Mouse (Mus musculus) liver, adult 2 months (tissue): ENCODE measurements around the gene Add1. TPM values are rescaled to one million over a fixed set of nuclear protein-coding genes. Genes with fewer than 3 reads are reported as not detected.
"Not testable (repeated sequence)": the region's sequence is repeated elsewhere in the genome, so short reads cannot be mapped to it uniquely, and the experiment has no call there.

Source experiments
- DNase-seq: peaks from one replicate; pipeline ENCODE4 v3.0.0-alpha.2; 2011; ENCODE audit warnings: low read depth, low spot score; ENCODE audit errors: extremely low read depth
- H3K27ac ChIP-seq: fragments of 200-500 bp; replicated peaks from 2 replicates; pipeline ENCODE4 v1.5.1; 2012; ENCODE audit warnings: low read depth, mild to moderate bottlenecking, control low read depth, inconsistent platforms, low read length; ENCODE audit not compliant: insufficient read depth
- H3K27me3 ChIP-seq: fragments of 200-500 bp; 2 replicates; pipeline ENCODE4 v1.6.1; 2012; ENCODE audit warnings: mild to moderate bottlenecking, moderate library complexity, low read length, inconsistent platforms; ENCODE audit not compliant: control insufficient read depth, insufficient read depth
- H3K36me3 ChIP-seq: fragments of 200-500 bp; 2 replicates; pipeline ENCODE4 v1.6.1; 2012; ENCODE audit warnings: low read length, inconsistent platforms; ENCODE audit not compliant: control insufficient read depth, insufficient read depth
- H3K4me1 ChIP-seq: fragments of 200-500 bp; 2 replicates; pipeline ENCODE4 v1.6.1; 2011; ENCODE audit warnings: low read length; ENCODE audit not compliant: control insufficient read depth, insufficient read depth
- H3K4me3 ChIP-seq: fragments of 200-500 bp; 2 replicates; pipeline ENCODE4 v1.5.1; 2011; ENCODE audit warnings: low read depth, mild to moderate bottlenecking, control low read depth, low read length, moderate library complexity; ENCODE audit not compliant: insufficient read depth
- H3K79me2 ChIP-seq: fragments of 200-500 bp; 2 replicates; pipeline ENCODE4 v1.6.1; 2012; ENCODE audit warnings: inconsistent platforms, mild to moderate bottlenecking, low read length, moderate library complexity; ENCODE audit not compliant: control insufficient read depth, insufficient read depth
- H3K9ac ChIP-seq: fragments of 200-500 bp; 2 replicates; pipeline ENCODE4 v1.6.1; 2012; ENCODE audit warnings: low read depth, mild to moderate bottlenecking, control low read depth, inconsistent platforms, low read length
- CTCF ChIP-seq: fragments of 200-500 bp; IDR thresholded peaks from 2 replicates; pipeline ENCODE4 v1.5.1; 2011; ENCODE audit warnings: low read depth, low read length, control low read depth
- POLR2A ChIP-seq: fragments of 200-500 bp; IDR thresholded peaks from 2 replicates; pipeline ENCODE4 v1.6.1; 2011; ENCODE audit warnings: low read length, control low read depth; ENCODE audit not compliant: insufficient read depth; ENCODE audit errors: extremely low read depth
- WGBS: fragments of 180-500 bp; shearing (Covaris S2); methylation state at CpG from one replicate; pipeline ENCODE4 v1.1.7; 2018; 5-methylcytosine and 5-hydroxymethylcytosine counted together
- polyA plus RNA-seq: library from polyadenylated mRNA; depleted of rRNA; stranded (reverse); fragments of >200 nt; gene quantifications from 2 replicates; pipeline ENCODE4 v1.2.3, GENCODE M21; 2012
- total RNA-seq: library from RNA; depleted of rRNA; stranded (reverse); fragments of >200 nt; gene quantifications from 2 replicates; pipeline ENCODE4 v1.2.3, GENCODE M21; 2014

Gene Add1
- total and polyA plus RNA-seq, 2 experiments, result 30.6 to 39.3 TPM

DNA sequence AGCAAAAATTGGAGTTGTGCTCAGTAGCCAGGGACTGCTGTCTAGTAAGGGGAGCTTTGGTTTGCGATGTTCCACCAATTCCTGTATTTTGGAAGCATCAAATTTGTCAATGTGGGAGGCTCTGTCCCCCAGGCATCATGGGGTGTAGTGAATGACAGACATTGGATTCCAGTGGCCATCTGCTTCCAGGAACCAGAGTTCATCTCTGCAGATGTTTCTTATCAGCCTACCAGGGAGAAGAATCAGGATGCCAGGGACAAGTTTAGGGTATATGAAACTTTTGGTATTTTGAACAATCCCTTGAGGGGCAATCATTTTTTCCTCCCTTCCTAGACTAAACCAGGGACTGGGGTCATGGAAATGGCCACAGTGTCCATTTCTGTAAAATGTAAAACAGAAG, 9.6 kb upstream of the Add1 start:
- Histone ChIP-seq H3K4me3 (no peak overlapping the region), H3K27me3 (no peaks in the 10 kb centered on the region), H3K9ac (no peak overlapping the region), H3K79me2 (no peaks in the 10 kb centered on the region), H3K36me3 (peaks cover 21% of the 10 kb centered on the region), H3K27ac (no peak overlapping the region), H3K4me1 (no peaks in the 10 kb centered on the region)
- WGBS, result 98% methylated on average over 1 of the region's 1 CpGs
- TF ChIP-seq POLR2A, result no peak
- no peak for TF ChIP-seq CTCF
- no peak for DNase-seq

DNA sequence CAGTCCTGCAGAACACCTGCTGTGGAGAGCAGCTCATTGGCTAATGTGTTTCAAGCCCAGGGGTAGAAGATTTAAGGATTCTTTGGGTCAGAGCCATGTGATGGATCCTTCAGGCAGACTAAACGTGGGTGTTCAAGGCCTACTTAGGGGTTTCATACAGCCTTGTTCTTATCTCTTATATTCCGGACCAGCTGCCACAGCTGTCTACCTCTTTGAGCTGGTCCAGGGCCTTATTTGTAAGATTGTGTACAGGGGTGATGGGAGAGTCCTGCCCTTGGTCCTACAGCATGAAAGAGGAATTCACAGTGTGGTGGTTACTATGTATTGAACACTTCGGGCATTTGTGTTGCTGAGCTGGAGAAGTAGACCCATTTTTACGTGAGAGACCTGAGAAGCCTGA, 9.2 kb upstream of the Add1 start:
- Histone ChIP-seq H3K9ac (no peak overlapping the region), H3K4me1 (no peaks in the 10 kb centered on the region), H3K27me3 (no peaks in the 10 kb centered on the region), H3K79me2 (no peaks in the 10 kb centered on the region), H3K27ac (no peak overlapping the region), H3K36me3 (peaks cover 19% of the 10 kb centered on the region), H3K4me3 (no peak overlapping the region)
- TF ChIP-seq POLR2A (no peak), CTCF (no peak)
- no peak for DNase-seq
- 82% methylated on average over 4 of the region's 4 CpGs for WGBS

DNA sequence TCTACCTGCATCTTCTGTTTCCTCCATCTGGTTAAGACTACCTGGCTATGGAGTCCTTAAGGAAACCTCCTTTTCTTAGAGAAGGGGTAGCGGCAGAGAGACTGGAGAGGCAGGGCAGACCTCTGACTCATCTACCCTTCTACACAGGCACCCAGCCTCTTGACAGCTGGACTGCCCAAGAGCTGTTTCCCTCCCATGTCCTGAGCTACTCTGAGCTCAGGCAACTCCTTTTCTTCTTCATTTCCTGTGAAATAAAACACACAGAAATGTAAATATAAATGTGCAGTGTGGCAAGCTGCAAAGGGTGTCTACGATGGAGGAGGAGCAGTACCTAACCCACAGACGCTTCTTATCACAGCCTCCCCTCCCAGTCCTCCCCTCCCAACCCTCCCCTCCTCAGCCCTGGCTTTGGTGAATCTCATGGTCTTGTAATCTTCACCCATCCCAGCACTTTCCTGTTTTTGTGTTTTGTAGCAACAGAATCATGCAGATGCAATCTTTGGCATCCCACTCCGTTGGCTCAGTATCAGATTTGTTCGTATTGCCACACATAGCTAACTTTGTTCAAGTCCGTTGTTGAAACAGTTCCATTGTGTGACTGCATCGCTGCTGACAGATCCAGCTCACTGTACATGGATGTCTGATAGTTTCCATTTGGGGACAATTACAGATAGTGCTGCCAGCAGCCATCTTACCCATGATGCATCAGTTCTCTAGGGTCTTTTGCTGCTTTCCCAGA, 7.8 kb upstream of the Add1 start:
- Histone ChIP-seq H3K79me2 (no peaks in the 10 kb centered on the region), H3K36me3 (peaks cover 9% of the 10 kb centered on the region), H3K4me1 (no peaks in the 10 kb centered on the region), H3K4me3 (no peak overlapping the region), H3K27me3 (no peaks in the 10 kb centered on the region), H3K27ac (no peak overlapping the region), H3K9ac (no peak overlapping the region)
- WGBS, result 28% methylated on average over 7 of the region's 7 CpGs
- DNase-seq, result peak; percentile 70
- TF ChIP-seq POLR2A, result no peak
- TF ChIP-seq CTCF, result no peak

DNA sequence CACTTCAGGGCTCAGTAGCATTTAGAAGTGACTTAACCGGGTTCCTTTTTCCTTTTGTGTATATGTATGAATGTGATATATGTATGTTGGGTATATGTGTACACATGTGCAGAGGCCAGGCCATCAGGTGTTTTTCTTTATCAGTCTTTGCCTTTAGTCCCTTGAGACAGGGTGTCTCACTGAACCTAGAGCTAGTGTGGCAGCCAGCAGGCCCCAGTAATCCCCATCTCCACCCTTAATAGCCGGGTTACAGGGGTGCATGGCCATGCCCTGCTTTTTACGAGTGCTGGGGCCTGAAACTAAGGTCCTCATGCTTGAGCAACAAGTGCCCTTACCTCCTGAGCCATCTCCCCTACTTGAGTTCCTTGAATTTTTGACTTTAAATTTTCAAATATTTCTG, 1.9 kb upstream of the Add1 start:
- peaks cover 5% of the 10 kb centered on the region; the same call in 1 of the 2 replicates for H3K79me2 ChIP-seq
- H3K36me3 ChIP-seq, result no peaks in the 10 kb centered on the region
- no peak for DNase-seq
- no peak overlapping the region for H3K4me3 ChIP-seq
- TF ChIP-seq CTCF (no peak), POLR2A (no peak)
- WGBS, result 93% methylated on average over 3 of the region's 3 CpGs
- H3K27ac ChIP-seq, result no peak overlapping the region
- H3K27me3 ChIP-seq, result no peaks in the 10 kb centered on the region
- peaks cover 8% of the 10 kb centered on the region for H3K4me1 ChIP-seq
- H3K9ac ChIP-seq, result no peak overlapping the region

DNA sequence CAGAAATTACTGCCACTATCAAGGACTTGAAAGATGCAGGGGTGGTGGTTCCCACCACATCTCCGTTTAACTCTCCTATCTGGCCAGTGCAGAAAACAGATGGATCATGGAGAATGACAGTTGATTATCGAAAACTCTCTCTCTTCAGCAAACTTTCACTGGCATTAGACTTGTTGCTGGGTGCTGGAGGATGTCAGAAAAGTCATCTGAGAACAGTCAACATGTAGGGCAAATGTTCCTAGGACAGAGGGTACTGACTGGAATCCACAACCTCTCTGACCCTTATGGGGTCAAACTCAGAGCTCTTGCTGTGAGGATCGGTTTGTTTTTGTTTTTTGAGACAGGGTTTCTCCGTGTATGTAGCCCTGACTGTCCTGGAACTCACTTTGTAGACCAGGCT, 896 bp upstream of the Add1 start:
- not testable (repeated sequence) for H3K9ac ChIP-seq, H3K36me3 ChIP-seq, H3K4me3 ChIP-seq, H3K27me3 ChIP-seq
- peaks cover 11% of the 10 kb centered on the region for H3K4me1 ChIP-seq
- WGBS, result 46% methylated on average over 4 of the region's 4 CpGs
- H3K79me2 ChIP-seq, result peaks cover 13% of the 10 kb centered on the region; the same call in 1 of the 2 replicates
- peak; percentile 34 for DNase-seq
- H3K27ac ChIP-seq, result peak overlapping the region; percentile 87

DNA sequence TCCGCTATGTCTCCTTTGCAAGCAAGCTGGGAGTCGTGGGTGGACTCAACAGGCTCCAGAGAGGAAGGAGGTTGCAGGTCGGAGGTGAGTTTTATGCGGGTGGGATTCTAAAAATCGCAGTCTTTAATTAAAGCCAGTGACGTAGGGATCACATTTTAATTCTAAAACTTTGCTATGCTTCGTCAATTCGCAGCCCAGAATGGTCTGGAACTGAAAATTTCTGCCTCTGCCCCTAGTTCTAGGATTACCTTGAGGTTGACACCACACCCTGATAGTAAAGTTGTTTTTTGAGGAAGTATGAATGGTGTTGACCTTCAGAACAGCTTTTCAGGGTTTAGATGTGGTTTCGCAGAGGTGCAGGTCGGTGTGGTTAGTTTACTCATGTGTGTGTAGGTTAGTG, 1.3 kb downstream of the Add1 start:
- DNase-seq, result no peak

More for the DNA sequence above, 1.3 kb downstream of the Add1 start:
- no peak overlapping the region for H3K27ac ChIP-seq
- H3K27me3 ChIP-seq, result no peaks in the 10 kb centered on the region
- peak overlapping the region; percentile 93; the same call in 1 of the 2 replicates for H3K4me3 ChIP-seq
- H3K79me2 ChIP-seq, result peaks cover 18% of the 10 kb centered on the region; the same call in 1 of the 2 replicates
- no peak for TF ChIP-seq POLR2A
- TF ChIP-seq CTCF, result no peak
- peaks cover 11% of the 10 kb centered on the region for H3K4me1 ChIP-seq
- H3K9ac ChIP-seq, result no peak overlapping the region
- H3K36me3 ChIP-seq, result no peaks in the 10 kb centered on the region
- 27% methylated on average over 10 of the region's 10 CpGs for WGBS
